Mouse (Mus musculus) bone marrow, adult 2 months (tissue): Measurements from ENCODE around the gene Rps6ka1.

Source experiments
- CTCF ChIP-seq: fragments of 200-500 bp; IDR thresholded peaks from 2 replicates; pipeline ENCODE4 v1.5.1; 2011; ENCODE audit warnings: low read length, control low read depth; ENCODE audit not compliant: control insufficient read depth, insufficient read depth
- POLR2A ChIP-seq: fragments of 200-500 bp; IDR thresholded peaks from 2 replicates; pipeline ENCODE4 v1.6.1; 2011; ENCODE audit warnings: low read depth, mild to moderate bottlenecking, control low read depth, low read length, borderline replicate concordance; ENCODE audit not compliant: control insufficient read depth

DNA sequence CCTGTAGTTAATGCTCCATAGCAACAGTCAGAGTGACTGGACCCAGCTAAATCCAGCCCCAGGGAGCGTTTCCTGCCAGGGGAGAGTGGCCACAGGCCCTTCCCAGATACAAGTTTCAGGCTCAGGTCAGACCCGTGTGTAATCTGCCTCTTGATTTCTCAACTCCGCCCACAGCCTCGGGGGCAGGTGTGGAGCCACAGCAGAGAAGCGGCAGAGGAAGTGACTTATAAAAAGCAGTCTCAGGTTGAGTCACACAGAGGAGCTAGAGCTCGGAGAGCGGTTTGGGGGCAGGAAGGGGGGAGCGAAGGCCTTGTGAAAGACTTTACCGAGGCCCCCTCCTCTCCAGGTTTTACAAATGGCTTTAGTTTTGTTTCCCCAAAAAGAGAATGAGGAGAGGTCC is 46.6 kb downstream of the Rps6ka1 start:
- TF ChIP-seq CTCF (no peak), POLR2A (no peak)
